9 mouse cellular contexts compared by ENCODE assay signal in genomic region chr4:138429778-138430177, GRCm38 (mm10). TPM values are rescaled to one million over a fixed set of nuclear protein-coding genes. Genes with fewer than 3 reads are reported as not detected.
DNase-seq lines count a peak whose midpoint lies in the region; ATAC-seq and TF ChIP-seq lines count a peak whose summit lies in the region.
"Had no signal": no experiment of that assay in that cellular context is flagged by ENCODE, and none has a peak within 500 bp of the region (broad histone marks: within the 10 kb centered on the region; RNA-seq: fewer than 3 reads in every experiment).

No protein-coding gene starts in this region.

- peak; percentile 64 for DNase-seq in embryo, embryonic 10.5 days (ENCODE audit: low spot score)
- no peak for DNase-seq in embryo, embryonic 11 days
- DNase-seq in lung, adult 2 months, result no peak
- DNase-seq in lung, postnatal 25 days (ENCODE audit: low spot score), result no peak
- peak; percentile 55 to 67 for DNase-seq in adrenal gland, postnatal 36 days
- peak; percentile 47 for DNase-seq in mesoderm, embryonic 11.5 days (ENCODE audit: low read depth, low spot score)

- WGBS in lung, adult 2 months, result 40% methylated on average over 3 of the region's 3 CpGs

- no peak for ATAC-seq in erythroid progenitor cell, adult 5-6 weeks (replicated peaks; ENCODE audit: low FRiP score, poor library complexity, severe bottlenecking)
- ATAC-seq in erythroblast, adult 5-6 weeks (replicated peaks; ENCODE audit: low FRiP score, poor library complexity, severe bottlenecking), result no peak

- peaks cover 5% of the 10 kb centered on the region; the same call in 1 of the 2 replicates for H3K4me1 ChIP-seq in lung, adult 2 months (ENCODE audit: control insufficient read depth, insufficient read depth, low read length)

- H3K4me3 ChIP-seq in lung, adult 2 months (replicated peaks; ENCODE audit: extremely low read depth, low read depth, low read length), result no peak overlapping the region
- H3K4me3 ChIP-seq: heart, embryonic 13.5 days had no signal

- no peak for TF ChIP-seq POLR2A in lung, adult 2 months (IDR thresholded peaks at IDR 0.05; ENCODE audit: borderline replicate concordance, extremely low read depth, low read depth, low read length)

- peak; percentile 48; the same call in 1 of the 2 replicates for TF ChIP-seq CTCF in lung, adult 2 months (IDR thresholded peaks at IDR 0.05; ENCODE audit: insufficient read depth, low read length)

RNA-seq across cellular contexts. Expression of gene Mul1, which starts 4.7 kb away (rescaled TPM):
- 15.2 and 16.5 TPM in 2 replicates for polyA plus RNA-seq in lung, adult 2 months (2012; rRNA removed)
- total RNA-seq in adrenal gland, postnatal 36 days (2021), result 10 to 100 TPM; 51.7 to 55.3 TPM
- 2.9 and 3.2 TPM in 2 replicates for total RNA-seq in erythroid progenitor cell, adult 5-6 weeks (2015; ENCODE audit: low replicate concordance)
- 3.7 and 5.0 TPM in 2 replicates for total RNA-seq in erythroid progenitor cell, adult 5-6 weeks (2017; ENCODE audit: low replicate concordance)
- total RNA-seq in erythroblast, adult 5-6 weeks (2015; ENCODE audit: low replicate concordance), result 3.7 and 4.2 TPM in 2 replicates
- total RNA-seq in erythroblast, adult 5-6 weeks (2017; ENCODE audit: low replicate concordance), result 2.0 and 3.8 TPM in 2 replicates

RNA-seq across cellular contexts. Expression of gene Camk2n1, which starts 24.3 kb away (rescaled TPM):
- polyA plus RNA-seq in lung, adult 2 months (2012; rRNA removed), result 21.7 and 26.9 TPM in 2 replicates
- 10 to 100 TPM; 25.2 to 25.7 TPM for total RNA-seq in adrenal gland, postnatal 36 days (2021)
- 0.42 TPM in 1 of 2 replicates, not detected in the other for total RNA-seq in erythroid progenitor cell, adult 5-6 weeks (2015; ENCODE audit: low replicate concordance)
- 0.30 TPM in 1 of 2 replicates, not detected in the other for total RNA-seq in erythroid progenitor cell, adult 5-6 weeks (2017; ENCODE audit: low replicate concordance)
- total RNA-seq in erythroblast, adult 5-6 weeks (2015; ENCODE audit: low replicate concordance), result not detected in 2 replicates
- total RNA-seq in erythroblast, adult 5-6 weeks (2017; ENCODE audit: low replicate concordance), result not detected in 2 replicates

RNA-seq across cellular contexts. Expression of gene Fam43b, which starts 33.5 kb away (rescaled TPM):
- polyA plus RNA-seq in lung, adult 2 months (2012; rRNA removed), result not detected in 2 replicates
- total RNA-seq in adrenal gland, postnatal 36 days (2021), result 1 to 10 TPM; 2.5 to 3.5 TPM
- not detected in 2 replicates for total RNA-seq in erythroid progenitor cell, adult 5-6 weeks (2015; ENCODE audit: low replicate concordance)
- not detected in 2 replicates for total RNA-seq in erythroid progenitor cell, adult 5-6 weeks (2017; ENCODE audit: low replicate concordance)
- total RNA-seq in erythroblast, adult 5-6 weeks (2015; ENCODE audit: low replicate concordance), result not detected in 2 replicates
- total RNA-seq in erythroblast, adult 5-6 weeks (2017; ENCODE audit: low replicate concordance), result not detected in 2 replicates
- polyA plus RNA-seq: heart, embryonic 13.5 days had no signal

Comparison
In these comparisons a context has a peak if more than half of its experiments do, and no peak if none do; other contexts are left out.
1. DNase-seq: peak in embryo, embryonic 10.5 days (single experiment), adrenal gland, postnatal 36 days (2 of 2) and mesoderm, embryonic 11.5 days (single experiment); none in embryo, embryonic 11 days (single experiment), lung, adult 2 months (single experiment) and lung, postnatal 25 days (single experiment).
2. RNA of gene Mul1, which starts 4.7 kb away (total RNA-seq): 51.7 to 55.3 TPM in adrenal gland, postnatal 36 days; 2.0 to 4.2 TPM in erythroblast, adult 5-6 weeks and 2.9 to 5.0 TPM in erythroid progenitor cell, adult 5-6 weeks; every median in the first group is over 4 times any median in the second.
3. RNA of gene Camk2n1, which starts 24.3 kb away (total RNA-seq): 25.2 to 25.7 TPM in adrenal gland, postnatal 36 days; 0.30 to 0.42 TPM in erythroid progenitor cell, adult 5-6 weeks and not detected in erythroblast, adult 5-6 weeks; every median in the first group is over 10 times any median in the second.